Mouse (Mus musculus): Measurements from ENCODE around the gene Uts2b. TPM values are rescaled to one million over a fixed set of nuclear protein-coding genes. Genes with fewer than 3 reads are reported as not detected.

Gene Uts2b
- polyA plus RNA-seq, 1 experiment from 2014 or later: 0.54 TPM

GRCm38 (mm10) chr16:27391845-27392244 lies 21.8 kb upstream of the Uts2b start:
- no peaks in the 10 kb centered on the region for H3K36me3 ChIP-seq (ENCODE audit: control insufficient read depth, insufficient read depth, low read length)
- 68% methylated on average over 2 of the region's 2 CpGs for WGBS
- ATAC-seq (ENCODE audit: insufficient read depth, low FRiP score): no peak
- no peak overlapping the region for H3K4me3 ChIP-seq (replicated peaks; ENCODE audit: low read length)
- no peak overlapping the region for H3K4me2 ChIP-seq (ENCODE audit: low read depth, low read length)
- no peak overlapping the region for H3K9ac ChIP-seq (ENCODE audit: low read length)
- H3K27me3 ChIP-seq (ENCODE audit: control insufficient read depth, insufficient read depth, low read length): no peaks in the 10 kb centered on the region
- no peaks in the 10 kb centered on the region for H3K9me3 ChIP-seq (replicated peaks; ENCODE audit: control insufficient read depth, low read length)
- peaks cover 26% of the 10 kb centered on the region for H3K4me1 ChIP-seq (ENCODE audit: control insufficient read depth, insufficient read depth, low read length)
- H3K27ac ChIP-seq (ENCODE audit: low read length): no peak overlapping the region

GRCm38 (mm10) chr16:27390306-27390705 lies 20.3 kb upstream of the Uts2b start:
- ATAC-seq (ENCODE audit: insufficient read depth, low FRiP score): no peak
- H3K4me2 ChIP-seq (ENCODE audit: low read depth, low read length): peak overlapping the region; percentile 87
- no peak overlapping the region for H3K9ac ChIP-seq (ENCODE audit: low read length)
- no peaks in the 10 kb centered on the region for H3K9me3 ChIP-seq (replicated peaks; ENCODE audit: control insufficient read depth, low read length)
- no peaks in the 10 kb centered on the region for H3K36me3 ChIP-seq (ENCODE audit: control insufficient read depth, insufficient read depth, low read length)
- peak overlapping the region; percentile 74 for H3K4me3 ChIP-seq (replicated peaks; ENCODE audit: low read length)
- WGBS: 66% methylated on average over 4 of the region's 4 CpGs
- no peaks in the 10 kb centered on the region for H3K27me3 ChIP-seq (ENCODE audit: control insufficient read depth, insufficient read depth, low read length)
- no peak overlapping the region for H3K27ac ChIP-seq (ENCODE audit: low read length)
- peaks cover 26% of the 10 kb centered on the region for H3K4me1 ChIP-seq (ENCODE audit: control insufficient read depth, insufficient read depth, low read length)

GRCm38 (mm10) chr16:27389534-27390282 lies 19.7 kb upstream of the Uts2b start:
- Histone ChIP-seq H3K9me3 (replicated peaks; ENCODE audit: control insufficient read depth, low read length) (no peaks in the 10 kb centered on the region), H3K27me3 (ENCODE audit: control insufficient read depth, insufficient read depth, low read length) (no peaks in the 10 kb centered on the region), H3K9ac (ENCODE audit: low read length) (peak overlapping the region; percentile 98), H3K4me1 (ENCODE audit: control insufficient read depth, insufficient read depth, low read length) (peaks cover 21% of the 10 kb centered on the region), H3K4me2 (ENCODE audit: low read depth, low read length) (peak overlapping the region; percentile 87), H3K4me3 (replicated peaks; ENCODE audit: low read length) (peak overlapping the region; percentile 74), H3K27ac (ENCODE audit: low read length) (peak overlapping the region; percentile 97), H3K36me3 (ENCODE audit: control insufficient read depth, insufficient read depth, low read length) (no peaks in the 10 kb centered on the region)
- no peak for ATAC-seq (ENCODE audit: insufficient read depth, low FRiP score)
- WGBS: 21% methylated on average over 7 of the region's 7 CpGs

GRCm38 (mm10) chr16:27388761-27389451 lies 18.9 kb upstream of the Uts2b start, which contains the start of gene Ccdc50:
Gene Ccdc50, plus strand, starts transcription at chr16:27388869.
- peak within 1 kb of the TSS; percentile 87 for H3K4me2 ChIP-seq (ENCODE audit: low read depth, low read length)
- peak within 1 kb of the TSS; percentile 74 for H3K4me3 ChIP-seq (replicated peaks; ENCODE audit: low read length)
- ATAC-seq (ENCODE audit: insufficient read depth, low FRiP score): peak; percentile 95
- no peaks in the 10 kb centered on the region for H3K27me3 ChIP-seq (ENCODE audit: control insufficient read depth, insufficient read depth, low read length)
- H3K4me1 ChIP-seq (ENCODE audit: control insufficient read depth, insufficient read depth, low read length): peaks cover 21% of the 10 kb centered on the region
- H3K9me3 ChIP-seq (replicated peaks; ENCODE audit: control insufficient read depth, low read length): no peaks in the 10 kb centered on the region
- WGBS: under 1% methylated on average over 65 of the region's 69 CpGs
- H3K9ac ChIP-seq (ENCODE audit: low read length): peak within 1 kb of the TSS; percentile 98
- H3K36me3 ChIP-seq (ENCODE audit: control insufficient read depth, insufficient read depth, low read length): no peaks in the 10 kb centered on the region
- peak within 1 kb of the TSS; percentile 97 for H3K27ac ChIP-seq (ENCODE audit: low read length)

GRCm38 (mm10) chr16:27387634-27388611 lies 17.9 kb upstream of the Uts2b start:
- peak overlapping the region; percentile 90 for H3K27ac ChIP-seq (ENCODE audit: low read length)
- H3K4me1 ChIP-seq (ENCODE audit: control insufficient read depth, insufficient read depth, low read length): peaks cover 21% of the 10 kb centered on the region
- WGBS: 32% methylated on average over 12 of the region's 12 CpGs
- peak overlapping the region; percentile 74 for H3K4me3 ChIP-seq (replicated peaks; ENCODE audit: low read length)
- no peaks in the 10 kb centered on the region for H3K9me3 ChIP-seq (replicated peaks; ENCODE audit: control insufficient read depth, low read length)
- peak; percentile 59 for ATAC-seq (ENCODE audit: insufficient read depth, low FRiP score)
- H3K4me2 ChIP-seq (ENCODE audit: low read depth, low read length): peak overlapping the region; percentile 87
- H3K9ac ChIP-seq (ENCODE audit: low read length): peak overlapping the region; percentile 54
- H3K36me3 ChIP-seq (ENCODE audit: control insufficient read depth, insufficient read depth, low read length): no peaks in the 10 kb centered on the region
- H3K27me3 ChIP-seq (ENCODE audit: control insufficient read depth, insufficient read depth, low read length): no peaks in the 10 kb centered on the region

GRCm38 (mm10) chr16:27386850-27387407 lies 16.9 kb upstream of the Uts2b start:
- Histone ChIP-seq H3K4me1 (ENCODE audit: control insufficient read depth, insufficient read depth, low read length) (peaks cover 16% of the 10 kb centered on the region), H3K9me3 (replicated peaks; ENCODE audit: control insufficient read depth, low read length) (no peaks in the 10 kb centered on the region), H3K27ac (ENCODE audit: low read length) (no peak overlapping the region), H3K4me3 (replicated peaks; ENCODE audit: low read length) (no peak overlapping the region), H3K9ac (ENCODE audit: low read length) (no peak overlapping the region), H3K27me3 (ENCODE audit: control insufficient read depth, insufficient read depth, low read length) (no peaks in the 10 kb centered on the region), H3K36me3 (ENCODE audit: control insufficient read depth, insufficient read depth, low read length) (no peaks in the 10 kb centered on the region), H3K4me2 (ENCODE audit: low read depth, low read length) (no peak overlapping the region)
- no peak for ATAC-seq (ENCODE audit: insufficient read depth, low FRiP score)
- 63% methylated on average over 4 of the region's 4 CpGs for WGBS

- no peaks in the 10 kb centered on the region for H3K27me3 ChIP-seq (ENCODE audit: control insufficient read depth, insufficient read depth, low read length)
These were observed 15.6 kb upstream of the Uts2b start for GRCm38 (mm10) chr16:27385649-27386048.

GRCm38 (mm10) chr16:27384893-27385603 lies 15.0 kb upstream of the Uts2b start:
- ATAC-seq (ENCODE audit: insufficient read depth, low FRiP score): no peak
- Histone ChIP-seq H3K4me3 (replicated peaks; ENCODE audit: low read length) (no peak overlapping the region), H3K27ac (ENCODE audit: low read length) (no peak overlapping the region), H3K27me3 (ENCODE audit: control insufficient read depth, insufficient read depth, low read length) (no peaks in the 10 kb centered on the region), H3K9me3 (replicated peaks; ENCODE audit: control insufficient read depth, low read length) (no peaks in the 10 kb centered on the region), H3K9ac (ENCODE audit: low read length) (no peak overlapping the region), H3K4me1 (ENCODE audit: control insufficient read depth, insufficient read depth, low read length) (peaks cover 7% of the 10 kb centered on the region), H3K4me2 (ENCODE audit: low read depth, low read length) (no peak overlapping the region), H3K36me3 (ENCODE audit: control insufficient read depth, insufficient read depth, low read length) (no peaks in the 10 kb centered on the region)
- WGBS: 70% methylated on average over 4 of the region's 4 CpGs

More at GRCm38 (mm10) chr16:27385649-27386048, 15.6 kb upstream of the Uts2b start:
- peaks cover 11% of the 10 kb centered on the region for H3K4me1 ChIP-seq (ENCODE audit: control insufficient read depth, insufficient read depth, low read length)
- no peak for ATAC-seq (ENCODE audit: insufficient read depth, low FRiP score)
- no peak overlapping the region for H3K9ac ChIP-seq (ENCODE audit: low read length)
- H3K27ac ChIP-seq (ENCODE audit: low read length): no peak overlapping the region
- no peak overlapping the region for H3K4me3 ChIP-seq (replicated peaks; ENCODE audit: low read length)
- H3K4me2 ChIP-seq (ENCODE audit: low read depth, low read length): no peak overlapping the region
- H3K9me3 ChIP-seq (replicated peaks; ENCODE audit: control insufficient read depth, low read length): no peaks in the 10 kb centered on the region
- H3K36me3 ChIP-seq (ENCODE audit: control insufficient read depth, insufficient read depth, low read length): no peaks in the 10 kb centered on the region
- WGBS: 88% methylated on average over 1 of the region's 1 CpGs
